Mouse (Mus musculus) ovary, postnatal 10 days (tissue): ENCODE results near the gene Rasal2.

Source experiments
- DNase-seq: peaks from one replicate; pipeline ENCODE4 v3.0.0; 2022; ENCODE audit warnings: low spot score

Gene Rasal2

DNA sequence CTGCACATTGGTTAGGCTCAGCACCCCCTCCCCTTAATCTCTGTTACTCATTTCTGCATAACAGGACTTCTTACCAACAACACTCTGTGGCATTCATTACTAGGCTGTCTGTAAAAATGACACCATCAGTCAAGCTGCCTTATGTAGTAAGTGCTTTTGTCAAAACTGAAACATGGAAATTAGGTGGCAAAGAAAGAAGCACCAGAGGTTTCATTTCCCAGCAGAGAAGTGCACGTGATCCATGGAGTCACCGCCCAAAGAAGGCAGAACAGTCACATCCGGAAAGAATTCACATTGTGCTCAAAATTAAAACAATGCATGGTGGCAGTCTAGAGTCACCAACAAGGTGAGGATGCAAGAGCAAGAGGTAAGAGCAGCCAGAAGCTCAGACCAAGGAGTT, 271.4 kb downstream of the Rasal2 start:
- no peak for DNase-seq

GRCm38 (mm10) chr1:157137854-157138241, 274.5 kb downstream of the Rasal2 start:
- no peak for DNase-seq

DNA sequence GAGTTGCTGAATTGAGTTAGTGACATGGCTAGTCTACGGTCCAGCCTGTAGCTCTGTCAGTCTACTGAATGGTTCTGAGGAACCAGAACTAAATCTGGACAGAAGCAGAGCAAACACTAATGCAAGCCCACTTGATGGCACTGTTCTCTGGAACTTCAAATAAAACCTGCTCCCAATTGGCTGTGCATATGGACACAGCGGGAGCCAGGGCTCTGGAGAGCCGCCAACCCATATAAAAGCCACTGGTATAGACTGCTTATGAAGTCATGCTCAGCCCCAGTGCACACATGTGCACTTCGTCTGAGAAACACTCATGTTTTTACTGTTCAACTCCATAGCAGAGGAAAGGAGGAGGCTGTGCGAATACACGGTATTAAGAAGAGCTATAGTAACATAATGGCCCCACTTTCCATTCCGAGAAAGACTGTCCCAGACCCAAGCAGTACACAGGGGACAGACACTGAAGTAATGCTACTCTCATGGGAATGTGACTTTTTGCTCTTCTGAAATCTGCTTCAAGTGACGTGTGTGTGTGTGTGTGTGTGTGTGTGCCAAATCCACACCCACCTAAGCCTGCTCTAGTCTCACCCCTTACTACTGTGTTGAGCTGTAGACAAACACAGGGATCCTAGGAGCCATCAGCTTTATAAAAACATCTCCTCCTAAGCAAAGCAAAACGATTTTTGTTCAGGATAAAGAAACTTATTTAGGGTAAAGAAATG, 275.1 kb downstream of the Rasal2 start:
- DNase-seq, result no peak

GRCm38 (mm10) chr1:157128219-157128618, 284.2 kb downstream of the Rasal2 start:
- DNase-seq, result no peak

DNA sequence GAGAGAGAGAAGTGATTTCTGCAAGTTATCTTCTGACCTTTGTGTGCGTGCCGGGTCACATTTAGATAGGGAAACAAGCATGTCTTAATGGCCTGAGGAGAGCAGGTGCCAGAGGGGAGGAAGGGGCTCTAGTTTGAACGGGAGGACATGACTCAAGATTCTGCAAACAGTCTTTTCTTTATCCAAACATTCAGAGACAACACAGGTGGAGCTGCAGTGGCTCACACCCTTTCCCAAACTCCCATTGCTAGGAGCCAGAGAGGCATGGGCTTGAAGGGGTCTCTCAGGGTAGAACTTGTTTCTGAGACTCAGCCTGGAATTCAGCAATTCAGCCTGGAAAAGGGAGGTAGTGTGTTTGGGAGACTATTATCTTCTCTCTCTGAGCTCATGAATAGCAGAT, 288.6 kb downstream of the Rasal2 start:
- no peak for DNase-seq

GRCm38 (mm10) chr1:157119168-157119567, 293.2 kb downstream of the Rasal2 start:
- no peak for DNase-seq

DNA sequence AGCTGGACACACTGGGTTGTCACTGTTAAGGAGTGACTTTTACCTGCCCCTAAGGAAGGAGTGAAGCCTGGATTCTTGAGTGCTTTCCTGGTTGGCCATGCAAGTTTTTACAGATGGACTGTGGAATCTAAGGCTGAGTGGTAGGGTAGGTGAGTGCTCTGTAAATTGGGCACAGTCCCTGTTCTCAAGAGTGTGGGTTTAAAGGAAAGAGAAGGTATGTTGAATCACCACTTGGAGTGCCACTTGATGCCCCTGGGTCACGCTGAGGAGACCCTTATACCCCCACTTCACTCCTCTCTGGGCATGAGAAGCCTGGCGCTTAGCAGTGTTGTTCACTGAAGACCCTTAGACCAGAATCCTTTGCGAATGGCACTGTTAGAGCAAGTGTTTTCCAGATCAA, 295.0 kb downstream of the Rasal2 start:
- DNase-seq, result no peak

DNA sequence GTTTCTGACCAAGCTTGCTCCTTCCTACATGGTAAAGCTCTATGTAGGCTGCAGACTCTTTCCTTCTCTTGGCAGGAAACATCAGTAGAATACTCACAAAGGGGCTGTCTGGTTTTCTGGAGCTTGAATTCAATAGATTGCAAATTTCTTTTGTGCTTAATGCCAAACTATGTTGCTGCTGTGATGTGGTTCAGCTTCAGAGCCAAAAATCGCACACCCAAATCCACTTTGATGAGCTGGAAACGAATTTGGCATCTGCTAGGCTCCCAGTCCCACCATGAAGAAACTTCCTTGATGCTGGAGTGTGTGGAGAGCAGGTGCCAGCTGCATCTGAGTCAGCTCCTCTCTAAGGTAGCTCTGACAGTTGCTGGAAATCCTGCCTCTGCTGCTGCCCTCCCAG, 297.9 kb downstream of the Rasal2 start:
- no peak for DNase-seq

GRCm38 (mm10) chr1:157110287-157110835, 302.0 kb downstream of the Rasal2 start:
- DNase-seq, result no peak

DNA sequence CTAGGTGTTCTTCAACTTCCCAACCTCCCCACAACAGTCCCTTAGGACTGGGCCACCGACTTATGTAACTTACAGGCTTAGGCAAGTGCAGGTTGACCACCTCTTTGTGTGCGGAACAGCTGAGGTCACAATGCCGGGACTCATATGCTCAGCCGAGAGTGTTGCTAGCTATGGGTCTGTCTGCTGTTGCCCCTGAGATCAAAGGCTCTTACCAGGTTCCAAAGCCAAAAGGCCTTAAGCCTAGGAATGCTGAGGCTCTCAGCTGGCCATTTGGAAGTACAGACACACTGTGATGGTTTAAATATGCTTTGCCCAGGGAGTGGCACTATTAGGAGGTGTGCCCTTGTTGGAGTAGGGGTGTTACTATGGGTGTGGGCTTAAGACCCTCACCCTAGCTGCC, 303.8 kb downstream of the Rasal2 start, which contains the start of gene Tex35:
Tex35 (minus strand) TSS at position 101 of the 400 bp plus-strand sequence.
- DNase-seq, result no peak

DNA sequence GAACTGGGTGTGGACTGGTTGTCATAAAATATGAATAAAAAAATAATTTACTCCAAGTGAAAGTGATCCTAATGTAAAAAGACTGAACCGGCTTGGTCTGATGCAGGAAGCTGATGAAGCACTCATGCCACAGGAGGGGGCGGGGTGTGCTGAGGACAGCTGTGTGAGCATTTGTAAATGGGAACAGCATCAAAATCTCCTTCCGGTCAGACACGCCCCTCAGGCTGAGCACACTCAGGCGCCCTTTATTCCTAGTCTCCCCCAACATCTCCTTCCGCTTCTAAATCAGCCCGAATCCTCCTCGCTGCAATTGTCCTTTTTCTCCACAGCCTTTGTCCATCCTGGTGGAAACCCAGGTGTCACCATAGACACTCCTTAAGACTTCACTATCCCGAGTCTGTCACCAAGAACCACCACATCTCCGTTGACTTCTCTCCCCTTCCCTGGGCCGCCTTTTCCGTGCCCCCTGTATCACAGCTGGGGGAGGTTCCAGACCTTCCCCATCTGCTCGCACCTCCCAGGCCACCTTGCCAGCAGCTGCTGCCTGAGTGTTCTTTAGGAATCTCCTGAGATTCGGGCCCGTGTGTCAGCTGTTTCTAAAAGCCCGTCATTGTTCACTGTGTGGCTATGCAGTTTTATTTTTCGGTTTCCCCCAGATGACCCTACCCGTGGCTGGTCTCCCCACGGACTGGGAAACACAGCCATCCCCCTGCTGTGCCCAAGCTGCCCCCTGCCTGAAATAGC, 311.1 kb downstream of the Rasal2 start:
- no peak for DNase-seq

- DNase-seq, result no peak
Observed at GRCm38 (mm10) chr1:157095534-157095933, 316.9 kb downstream of the Rasal2 start.

GRCm38 (mm10) chr1:157092622-157093021, 319.8 kb downstream of the Rasal2 start:
- no peak for DNase-seq

DNA sequence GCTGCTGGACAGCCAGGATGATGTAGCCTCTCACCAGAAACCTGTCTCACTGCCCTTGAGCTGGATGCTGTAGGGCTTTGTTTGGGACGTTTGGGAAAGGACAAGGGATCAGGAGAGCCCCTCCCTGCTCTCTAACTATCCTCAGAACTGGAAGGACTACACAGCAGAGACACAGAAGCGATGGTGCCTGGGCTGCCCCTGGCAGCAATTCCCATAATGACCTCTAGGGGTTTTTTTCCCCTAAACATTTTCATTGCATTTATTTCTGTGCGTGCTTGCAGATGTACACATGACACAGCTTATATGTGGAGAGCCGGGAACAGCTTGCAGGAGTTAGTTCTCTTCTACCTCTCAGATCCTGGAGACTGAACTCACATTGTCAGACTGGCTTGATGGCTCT, 320.3 kb downstream of the Rasal2 start:
- no peak for DNase-seq

- DNase-seq, result no peak
Observed at GRCm38 (mm10) chr1:157090835-157091234, 321.6 kb downstream of the Rasal2 start.

DNA sequence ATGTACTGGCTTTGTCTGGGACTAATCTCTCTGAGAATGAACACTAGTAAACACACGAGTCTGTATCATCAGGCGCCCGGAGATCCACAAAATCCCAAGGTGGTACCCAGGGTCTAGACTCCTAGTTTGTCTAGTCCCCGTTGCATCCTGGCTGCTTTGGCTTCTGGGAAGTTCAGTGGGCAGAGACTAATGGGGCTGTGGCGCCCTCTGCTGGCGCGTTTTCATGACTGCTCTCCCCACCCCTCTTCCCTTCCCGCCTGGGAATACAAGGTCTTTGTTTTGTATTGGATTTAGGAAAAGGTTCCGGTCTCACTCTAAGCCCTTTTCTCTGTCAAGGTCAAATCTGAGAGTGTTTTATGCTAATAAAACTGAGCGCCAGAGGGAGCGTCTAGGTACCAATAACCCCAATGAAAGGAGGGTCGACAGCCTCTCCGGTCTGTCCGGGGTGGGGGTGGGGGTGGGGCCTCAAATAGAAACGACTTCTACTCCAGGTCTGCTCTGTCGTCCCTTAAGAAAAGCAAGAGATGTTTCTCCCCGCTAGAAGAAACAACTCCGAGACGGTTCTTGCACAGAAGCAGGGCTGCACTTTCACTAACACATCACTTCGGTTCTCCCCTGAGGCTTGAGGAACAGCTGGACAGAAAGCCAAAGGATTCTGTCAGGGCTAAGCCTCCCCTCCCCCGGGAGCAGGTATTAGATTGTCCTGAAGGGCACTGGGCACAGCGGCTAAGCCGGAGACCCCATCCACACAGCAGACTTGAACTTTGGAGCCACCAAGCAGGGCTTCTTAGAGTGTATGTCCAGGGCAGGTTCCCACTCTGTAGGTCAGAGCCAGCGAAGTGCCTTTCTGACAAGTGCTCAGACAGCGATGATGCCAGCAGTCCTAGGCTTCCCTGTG, 326.0 kb downstream of the Rasal2 start:
- DNase-seq, result no peak
